Mouse (Mus musculus) brain, embryonic 14.5 days (tissue): ENCODE results near the gene Fam234a. TPM values are rescaled to one million over a fixed set of nuclear protein-coding genes. Genes with fewer than 3 reads are reported as not detected.
A peak's percentile ranks its signal among the peaks of the same experiment; 100 is the strongest.
"Not testable (repeated sequence)": the region's sequence is repeated elsewhere in the genome, so short reads cannot be mapped to it uniquely, and the experiment has no call there.

Source experiments
- DNase-seq: peaks from one replicate; pipeline ENCODE4 v3.0.0-alpha.2; 2011; ENCODE audit warnings: low read depth
- CTCF ChIP-seq: fragments of 200-500 bp; IDR thresholded peaks from 2 replicates; pipeline ENCODE4 v1.5.1; 2012; ENCODE audit warnings: inconsistent platforms, mild to moderate bottlenecking, moderate library complexity, borderline replicate concordance; ENCODE audit not compliant: insufficient read depth, insufficient read length; ENCODE audit errors: extremely low read depth
- POLR2A ChIP-seq: fragments of 200-500 bp; IDR thresholded peaks from 2 replicates; pipeline ENCODE4 v1.6.1; 2012; ENCODE audit warnings: mild to moderate bottlenecking, inconsistent platforms, borderline replicate concordance; ENCODE audit not compliant: poor library complexity, insufficient read depth, insufficient read length, severe bottlenecking; ENCODE audit errors: extremely low read depth
- polyA plus RNA-seq: library from polyadenylated mRNA; depleted of rRNA; stranded (reverse); fragments of >200 nt; gene quantifications from 2 replicates; pipeline ENCODE4 v1.2.3, GENCODE M21; 2012; rRNA removed

Fam234a gene
- polyA plus RNA-seq, result 28.5 and 33.7 TPM in 2 replicates

DNA sequence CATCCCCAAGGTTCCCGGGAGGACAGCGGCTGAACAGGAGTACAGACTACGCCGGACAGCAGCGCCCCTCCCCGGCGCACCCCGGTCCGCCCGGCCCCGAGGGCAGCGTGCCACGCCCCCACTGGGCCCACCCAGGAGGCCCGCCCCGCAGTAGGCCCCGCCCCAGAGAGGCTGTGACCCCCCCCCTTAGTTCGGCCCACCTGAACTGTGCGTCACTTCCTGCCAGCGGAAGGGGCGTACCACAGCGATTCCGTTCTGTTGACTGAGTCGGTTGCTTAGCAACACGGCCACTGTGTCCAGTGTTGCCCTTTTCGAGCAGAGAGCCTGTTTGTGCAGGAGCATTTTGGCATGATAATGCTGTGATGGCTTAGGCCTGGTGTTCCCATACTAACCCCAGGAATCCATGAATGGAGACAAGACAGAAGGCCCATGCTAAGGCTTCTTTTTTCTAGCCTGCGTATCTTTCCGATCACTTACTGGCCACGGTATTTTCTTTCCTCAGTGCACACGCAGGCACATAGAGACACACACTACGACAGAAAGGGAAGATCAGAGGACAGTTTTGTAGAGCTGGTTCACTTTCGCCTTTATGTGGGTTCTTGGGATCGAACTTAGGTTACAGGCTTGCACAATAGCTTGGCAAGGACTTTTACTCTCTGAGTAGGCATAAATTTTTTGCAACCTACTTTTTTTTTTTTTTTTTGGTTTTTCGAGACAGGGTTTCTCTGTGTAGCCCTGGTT, at the start of gene Fam234a:
Gene Fam234a, minus strand, starts transcription at position 142 of the 741 bp plus-strand sequence.
- TF ChIP-seq CTCF (no peak), POLR2A (peak; percentile 76)
- peak; percentile 98 for DNase-seq

DNA sequence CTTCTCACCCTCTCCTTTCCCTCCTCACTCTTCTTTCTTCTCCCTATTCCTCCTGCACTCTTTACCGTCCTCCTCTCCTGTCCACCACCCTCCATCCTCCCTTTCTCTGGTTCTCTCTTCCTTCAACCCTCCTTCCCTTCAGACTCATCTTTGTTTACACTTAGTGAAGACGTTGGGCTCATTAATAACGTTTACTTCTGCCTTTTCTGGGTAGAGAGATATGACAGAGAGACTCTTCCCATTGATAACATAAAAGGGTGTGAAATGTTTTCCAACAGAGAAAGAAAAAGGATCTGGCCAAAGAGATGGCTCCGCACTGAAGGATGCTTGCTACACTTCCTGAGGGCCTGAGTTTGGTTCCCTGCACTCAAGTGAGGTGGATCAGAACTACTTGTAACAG, 45.4 kb upstream of the Fam234a start:
- no peak for TF ChIP-seq POLR2A
- TF ChIP-seq CTCF, result no peak
- DNase-seq, result no peak

DNA sequence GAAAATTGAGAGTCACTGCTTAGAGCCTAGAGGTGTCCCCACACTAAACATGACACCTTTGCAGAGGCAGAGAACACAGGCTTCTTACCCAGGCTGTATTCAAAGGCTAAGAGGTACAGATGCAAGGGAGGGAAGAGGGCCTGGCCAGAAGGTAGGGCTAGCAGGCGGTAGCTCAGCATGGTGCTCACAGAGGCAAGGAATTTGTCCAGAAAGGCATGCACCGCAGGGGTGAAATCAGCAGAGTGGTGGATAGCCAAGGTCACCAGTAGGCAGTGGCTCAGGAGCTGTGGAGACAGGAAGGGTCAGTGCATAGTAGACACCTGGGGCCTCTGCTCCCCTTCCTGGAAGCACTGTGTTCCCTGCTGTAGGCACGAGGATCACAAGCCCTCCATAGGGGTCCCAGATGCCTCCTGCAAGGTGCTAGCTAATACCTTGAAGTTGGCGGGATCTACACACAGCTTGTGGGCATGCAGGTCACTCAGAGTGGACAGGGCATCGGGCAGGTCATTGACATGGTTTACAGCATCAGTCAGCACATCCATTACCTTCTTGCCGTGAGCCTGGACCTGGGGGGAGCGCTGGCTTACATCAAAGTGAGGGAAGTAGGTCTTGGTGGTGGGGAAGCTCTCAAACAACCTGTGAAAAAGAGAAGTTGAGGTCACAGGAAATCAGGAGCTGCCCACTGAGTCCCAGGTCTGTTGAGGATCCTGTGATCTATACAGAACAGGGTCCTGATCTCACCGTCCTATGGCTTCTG, 42.3 kb upstream of the Fam234a start:
- DNase-seq, result no peak
- no peak for TF ChIP-seq POLR2A
- TF ChIP-seq CTCF, result no peak

DNA sequence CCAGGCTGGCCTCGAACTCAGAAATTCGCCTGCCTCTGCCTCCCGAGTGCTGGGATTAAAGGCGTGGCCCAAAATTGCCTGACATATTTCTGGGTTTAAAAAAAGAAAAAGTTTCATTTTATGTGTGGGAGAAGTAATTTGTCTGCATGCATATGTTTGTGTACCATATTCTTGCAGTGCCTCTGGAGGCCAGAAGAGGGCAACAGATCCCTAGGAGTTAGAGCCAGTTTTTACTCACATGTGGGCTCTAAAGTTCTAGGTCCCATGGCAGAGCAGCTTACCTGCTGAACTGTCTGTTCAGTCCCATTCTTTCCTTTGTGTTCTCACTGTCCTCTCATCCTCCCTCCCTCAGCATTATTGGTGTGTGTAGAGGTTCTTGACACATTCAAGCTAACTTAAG, 32.7 kb upstream of the Fam234a start:
- DNase-seq, result peak; percentile 52
- TF ChIP-seq CTCF (peak; percentile 65; the same call in 1 of the 2 replicates), POLR2A (no peak)

DNA sequence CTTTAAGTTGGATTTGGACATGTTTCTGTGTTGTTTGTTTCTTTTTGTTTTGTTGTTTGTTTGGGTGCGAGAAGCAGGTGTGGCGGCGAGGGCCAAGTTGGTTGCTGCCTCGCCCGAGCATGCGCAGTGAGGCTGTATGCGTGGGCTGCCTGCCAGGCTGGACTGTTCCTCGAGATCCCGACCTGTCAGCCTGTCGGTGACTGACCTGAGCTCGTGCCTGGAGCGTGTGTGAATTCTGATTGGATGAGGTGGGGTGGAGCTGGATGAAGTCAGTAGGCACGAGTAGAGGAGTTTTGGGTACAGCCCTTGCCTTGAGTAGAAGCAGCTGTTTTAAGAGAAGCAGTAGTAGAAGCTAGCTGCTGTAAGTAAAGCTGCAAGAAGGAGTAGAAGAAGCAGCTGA, 31.9 kb upstream of the Fam234a start:
- no peak for DNase-seq
- TF ChIP-seq CTCF (no peak), POLR2A (no peak)

DNA sequence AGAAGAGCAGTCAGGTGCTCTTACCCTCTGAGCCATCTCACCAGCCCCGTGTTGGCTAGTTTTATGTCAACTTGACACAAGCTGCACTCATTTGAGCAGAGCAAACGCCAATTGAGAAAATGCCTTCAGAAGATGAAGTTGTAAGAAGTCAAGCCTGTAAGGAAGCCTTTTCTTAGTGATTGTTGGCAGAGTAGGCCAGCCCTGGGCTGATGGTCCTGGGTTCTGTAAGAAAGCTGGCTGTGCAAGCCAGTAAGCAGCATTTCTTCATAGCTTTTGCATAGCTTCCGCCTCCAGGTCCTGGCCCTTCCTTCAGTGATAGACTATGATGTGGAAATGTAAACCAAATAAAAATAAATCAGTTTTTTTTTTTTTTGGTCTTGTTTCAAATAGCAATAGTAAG, 28.5 kb upstream of the Fam234a start:
- DNase-seq, result no peak
- TF ChIP-seq POLR2A (no peak), CTCF (no peak)

DNA sequence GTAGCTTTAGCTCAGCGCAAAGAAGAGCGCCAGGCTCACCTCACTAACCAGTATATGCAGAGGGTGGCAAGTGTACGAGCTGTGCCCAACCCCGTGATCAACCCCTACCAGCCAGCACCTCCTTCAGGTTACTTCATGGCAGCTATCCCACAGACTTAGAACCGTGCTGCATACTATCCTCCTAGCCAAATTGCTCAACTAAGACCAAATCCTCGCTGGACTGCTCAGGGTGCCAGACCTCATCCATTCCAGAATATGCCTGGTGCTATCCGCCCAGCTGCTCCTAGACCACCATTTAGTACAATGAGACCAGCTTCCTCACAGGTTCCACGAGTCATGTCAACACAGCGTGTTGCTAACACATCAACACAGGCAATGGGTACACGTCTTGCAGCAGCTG, 25.5 kb upstream of the Fam234a start:
- not testable (repeated sequence) for DNase-seq

DNA sequence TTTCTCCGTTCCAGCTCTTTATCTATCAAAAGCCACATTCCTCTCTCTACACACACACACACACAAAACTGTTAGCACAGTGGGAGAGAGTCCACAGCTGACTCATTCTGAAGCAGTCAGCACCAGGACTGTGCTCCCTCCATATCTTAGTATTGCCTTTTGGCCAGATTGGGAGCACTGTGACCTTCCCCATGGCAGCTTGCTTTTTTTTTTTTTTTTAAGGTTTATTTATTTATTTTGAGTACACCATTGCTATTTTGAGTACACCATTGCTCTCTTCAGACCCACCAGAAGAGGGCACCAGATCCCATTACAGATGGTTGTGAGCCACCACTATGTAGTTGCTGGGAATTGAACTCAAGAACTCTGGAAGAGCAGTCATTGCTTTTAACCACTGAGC, 24.8 kb upstream of the Fam234a start:
- TF ChIP-seq CTCF (peak; percentile 22; the same call in 1 of the 2 replicates), POLR2A (no peak)
- no peak for DNase-seq

DNA sequence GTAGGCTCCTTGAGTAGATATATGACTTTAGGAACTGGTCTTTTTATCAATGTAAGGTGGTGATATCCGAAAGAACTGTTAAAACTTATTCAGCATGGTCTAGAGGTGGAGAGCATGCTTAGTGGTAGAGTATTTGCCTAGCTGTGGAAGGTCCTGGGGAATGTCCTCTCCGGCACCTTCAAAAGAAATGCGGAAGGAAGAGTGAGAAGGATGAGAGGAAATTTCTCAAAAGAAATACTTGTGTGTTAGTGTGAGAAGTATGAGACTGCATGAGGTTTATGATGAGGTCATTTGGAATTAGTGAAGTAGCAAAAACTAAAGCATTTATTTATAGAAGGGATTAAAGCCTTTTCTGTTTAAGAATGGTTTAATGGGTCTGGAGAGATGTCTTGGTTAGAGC, 18.3 kb upstream of the Fam234a start:
- no peak for DNase-seq

DNA sequence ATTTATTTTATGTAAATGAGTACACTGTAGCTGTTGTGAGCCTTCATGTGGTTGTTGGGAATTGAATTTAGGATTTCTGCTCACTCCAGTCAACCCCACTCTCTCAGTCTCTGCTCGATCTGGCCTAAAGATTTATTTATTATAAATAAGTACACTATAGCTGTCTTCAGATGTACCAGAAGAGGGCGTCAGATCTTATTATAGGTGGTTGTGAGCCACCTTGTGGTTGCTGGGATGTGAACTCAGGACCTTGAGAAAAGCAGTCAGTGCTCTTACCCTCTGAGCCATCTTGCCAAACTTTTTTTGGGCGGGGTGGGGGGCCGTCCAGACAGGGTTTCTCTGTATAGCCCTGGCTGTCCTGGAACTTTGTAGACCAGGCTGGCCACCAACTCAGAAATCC, 17.8 kb upstream of the Fam234a start:
- DNase-seq, result no peak
- TF ChIP-seq POLR2A, result no peak
- no peak for TF ChIP-seq CTCF

More for the DNA sequence above, 18.3 kb upstream of the Fam234a start:
- no peak for TF ChIP-seq POLR2A
- no peak for TF ChIP-seq CTCF

DNA sequence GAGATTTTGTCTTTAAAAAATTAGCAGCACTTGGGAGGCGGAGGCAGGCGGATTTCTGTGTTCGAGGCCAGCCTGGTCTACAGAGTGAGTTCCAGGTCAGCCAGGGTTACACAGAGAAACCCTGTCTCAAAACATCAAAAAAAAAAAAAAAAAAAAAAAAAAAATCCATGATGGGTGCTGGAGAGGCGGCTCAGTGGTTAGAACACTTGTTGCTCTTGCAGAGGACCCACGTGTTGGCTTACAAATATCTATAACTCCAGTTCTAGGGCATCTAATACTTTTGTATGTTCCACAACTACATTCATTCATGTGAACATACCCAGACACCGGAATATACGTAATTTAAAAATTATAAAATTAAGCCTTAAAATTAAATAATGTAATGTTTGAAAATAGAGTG, 11.3 kb upstream of the Fam234a start:
- no peak for DNase-seq
- TF ChIP-seq POLR2A (no peak), CTCF (no peak)

DNA sequence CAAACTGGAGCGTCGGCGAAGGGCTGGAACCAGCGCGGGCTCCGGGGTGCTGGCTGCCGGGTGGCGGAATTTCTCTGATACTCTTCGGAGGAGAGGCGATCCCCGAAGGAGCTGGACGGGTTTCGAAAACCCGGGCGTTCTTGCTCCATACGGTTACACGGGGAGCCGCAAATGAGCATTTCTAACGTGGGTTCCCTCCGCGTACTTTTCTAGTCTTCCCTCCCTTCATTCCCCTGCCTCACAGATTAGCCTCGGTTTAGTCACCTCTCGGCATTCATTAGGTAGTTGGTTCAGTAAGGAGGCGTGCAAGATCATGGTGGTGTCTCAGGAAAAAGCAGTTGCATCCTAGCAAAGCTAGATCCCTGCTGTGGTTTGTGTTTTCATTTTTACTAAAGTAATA, 9.4 kb upstream of the Fam234a start:
- TF ChIP-seq CTCF, result no peak
- TF ChIP-seq POLR2A, result no peak
- no peak for DNase-seq

DNA sequence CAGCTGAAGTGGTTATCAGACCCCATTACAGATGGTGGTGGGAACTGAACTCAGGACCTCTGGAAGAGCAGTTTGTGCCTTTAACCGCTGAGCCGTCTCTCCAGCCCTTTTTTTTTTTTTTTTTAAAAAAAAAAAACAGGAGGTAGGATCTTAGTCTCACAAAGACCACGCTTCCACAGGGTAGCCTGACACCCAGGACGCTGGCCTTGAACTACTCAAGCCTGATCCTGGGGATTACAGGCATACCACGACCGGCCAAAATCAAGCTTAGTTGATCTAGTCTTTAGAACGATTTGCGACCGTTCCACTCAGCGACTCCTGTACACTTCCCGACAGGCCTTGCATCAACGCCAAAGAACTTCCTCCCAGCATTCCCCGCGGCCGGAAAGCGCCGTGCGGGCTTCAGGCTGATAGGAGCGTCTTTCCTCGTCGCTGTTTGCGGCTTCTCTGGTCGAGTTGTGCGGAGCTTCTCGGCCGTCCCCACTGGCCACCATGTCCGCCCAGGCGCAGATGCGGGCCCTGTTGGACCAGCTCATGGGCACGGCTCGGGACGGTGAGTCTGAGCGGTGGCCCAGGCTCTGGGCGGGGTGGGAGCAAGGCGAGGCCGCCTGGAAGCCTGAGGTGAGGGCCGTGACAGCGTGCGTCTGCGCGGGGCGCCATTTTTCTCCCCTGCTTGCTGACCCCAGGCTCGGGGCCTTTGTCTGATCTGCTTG, 8.7 kb upstream of the Fam234a start, which contains the start of gene Luc7l:
Gene Luc7l, plus strand, starts transcription at position 358 of the 713 bp plus-strand sequence.
- TF ChIP-seq CTCF (no peak), POLR2A (peak; percentile 82; the same call in 1 of the 2 replicates)
- peak; percentile 98 for DNase-seq
